Mouse (Mus musculus) adrenal gland, postnatal 25 days (tissue): ENCODE measurements around the gene Ms4a1. TPM values are rescaled to one million over a fixed set of nuclear protein-coding genes. Genes with fewer than 3 reads are reported as not detected.
"Not testable (repeated sequence)": the region's sequence is repeated elsewhere in the genome, so short reads cannot be mapped to it uniquely, and the experiment has no call there.

Experiments
- DNase-seq: peaks from one replicate; pipeline ENCODE4 v3.0.0; 2021; ENCODE audit warnings: mixed read lengths
- long read RNA-seq: library from polyadenylated mRNA; stranded (forward); transcript quantifications from one replicate; pipeline ENCODE4 v2.0.0, GENCODE M21; 2021
- total RNA-seq: library from RNA; stranded (reverse); gene quantifications from 2 replicates; pipeline ENCODE4 v1.2.3, GENCODE M21; 2021

The Ms4a1 gene
- total RNA-seq, result 0.33 TPM in 1 of 2 replicates, not detected in the other
- long read RNA-seq, result 0 reads

DNA sequence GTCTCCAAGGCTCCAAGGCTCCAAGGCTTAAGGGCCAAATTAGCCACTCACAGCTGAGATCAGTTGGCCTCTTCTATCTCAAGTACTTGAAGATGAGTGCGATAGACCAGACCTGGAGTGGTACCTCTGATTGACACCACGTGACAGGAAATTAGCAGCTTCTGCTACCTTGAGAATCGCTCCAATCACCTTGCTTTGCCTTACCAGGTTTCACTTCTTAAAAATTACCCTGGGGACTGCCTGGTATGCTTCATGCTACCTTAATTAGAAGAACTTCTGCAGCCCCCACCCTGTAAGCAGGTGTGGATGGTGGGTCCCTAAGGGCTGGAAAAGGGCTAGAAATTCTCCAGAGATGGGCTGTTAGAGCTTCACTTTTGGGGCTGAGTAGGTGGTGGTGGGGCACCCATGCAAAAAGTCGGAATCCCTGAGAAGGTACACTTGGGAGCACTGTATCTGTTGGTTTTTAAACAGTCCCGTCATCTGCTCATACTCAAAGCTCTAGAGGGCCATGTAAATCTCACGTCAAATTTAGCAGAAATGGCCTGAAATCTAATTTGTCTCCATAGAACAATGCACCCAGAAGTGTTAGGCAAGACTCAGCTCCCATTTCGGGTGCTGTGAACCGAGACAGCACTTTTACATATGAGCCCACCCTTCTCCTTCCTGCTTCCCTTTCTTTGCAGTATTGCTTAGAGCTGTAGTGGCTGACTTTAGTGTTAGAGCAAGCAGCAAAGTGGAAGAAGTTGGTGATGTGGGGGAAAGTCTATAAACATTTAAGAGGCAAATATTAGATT is at the start of gene Ms4a1:
TSS of gene Ms4a1 (minus strand) at position 190 of the 794 bp plus-strand sequence.
- DNase-seq, result no peak

DNA sequence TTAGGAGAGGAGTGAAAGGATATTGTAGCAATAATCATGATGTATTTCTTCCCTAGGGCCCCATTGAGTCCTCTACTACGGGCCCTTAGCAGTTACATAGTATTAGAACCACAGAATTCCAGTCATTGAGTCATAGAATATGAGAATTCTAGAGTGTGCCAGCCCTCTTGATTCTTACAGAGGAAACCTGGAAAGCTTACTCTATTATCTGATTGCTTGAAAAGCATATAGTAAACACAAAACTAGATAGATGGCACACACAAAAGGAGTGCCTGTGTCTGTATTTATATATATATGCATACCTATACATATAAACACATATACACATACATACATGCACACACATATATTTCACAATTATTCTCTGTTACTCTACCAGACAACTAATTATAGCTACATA is 48.3 kb upstream of the Ms4a1 start, which contains the start of gene Ms4a14:
TSS of gene Ms4a14 (minus strand) at position 101 of the 400 bp plus-strand sequence.
- no peak for DNase-seq

DNA sequence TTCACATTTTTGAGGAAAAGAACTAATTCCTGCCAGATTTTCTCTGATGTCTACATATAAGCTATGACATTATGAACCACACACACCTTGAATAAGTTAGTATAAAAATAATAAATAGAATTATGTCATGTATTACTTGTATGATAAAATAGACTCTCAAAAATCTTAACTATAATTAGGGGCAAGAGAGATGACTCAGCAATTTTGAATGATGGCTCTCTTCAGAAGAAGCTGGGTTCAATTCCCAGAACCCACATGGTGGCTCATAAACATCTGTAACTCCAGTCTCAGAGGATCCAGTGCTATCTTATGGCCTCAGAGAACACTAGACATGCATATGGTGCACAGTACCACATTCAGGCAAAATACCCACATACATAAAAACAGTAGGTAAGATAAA is 42.8 kb upstream of the Ms4a1 start:
- DNase-seq, result no peak

DNA sequence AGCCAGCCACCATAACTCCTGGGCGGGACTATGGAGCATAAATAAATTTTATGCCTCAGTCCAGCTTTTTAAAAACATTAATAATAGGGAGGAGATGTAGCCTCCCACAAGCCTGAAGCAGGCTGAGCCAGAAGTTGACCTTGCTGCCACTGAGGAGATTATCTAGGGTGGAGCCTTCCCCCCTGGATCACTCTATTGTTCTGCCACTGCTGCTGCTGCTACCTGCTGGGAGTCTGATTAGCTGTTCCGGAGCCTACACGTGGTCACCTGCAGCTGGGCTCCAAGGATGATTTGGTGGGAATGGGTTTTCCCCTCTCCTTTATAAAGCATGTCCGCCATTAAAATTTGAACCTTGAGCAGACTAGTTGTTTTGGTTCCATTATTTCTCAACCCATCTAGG is 33.5 kb upstream of the Ms4a1 start:
- DNase-seq, result not testable (repeated sequence)

DNA sequence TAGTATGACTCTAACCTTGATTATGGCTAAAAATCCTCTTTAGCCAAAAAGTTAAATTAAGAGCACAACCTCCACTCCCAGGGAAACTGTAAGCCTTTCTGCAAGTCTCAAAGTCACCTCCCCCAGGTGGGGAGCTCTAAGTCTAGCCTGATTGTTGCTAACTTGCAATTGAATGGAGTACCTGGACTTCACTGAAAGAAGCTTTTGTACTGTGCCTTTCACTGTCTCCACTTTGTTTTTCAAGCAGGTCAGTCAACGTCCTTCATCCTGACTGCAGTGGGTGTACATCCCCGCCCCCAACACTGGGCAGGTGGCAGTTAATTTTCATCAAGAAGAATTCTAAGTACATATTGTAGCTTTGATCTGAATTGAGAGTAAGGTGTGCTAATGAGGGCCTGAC is 32.9 kb upstream of the Ms4a1 start:
- DNase-seq, result no peak

DNA sequence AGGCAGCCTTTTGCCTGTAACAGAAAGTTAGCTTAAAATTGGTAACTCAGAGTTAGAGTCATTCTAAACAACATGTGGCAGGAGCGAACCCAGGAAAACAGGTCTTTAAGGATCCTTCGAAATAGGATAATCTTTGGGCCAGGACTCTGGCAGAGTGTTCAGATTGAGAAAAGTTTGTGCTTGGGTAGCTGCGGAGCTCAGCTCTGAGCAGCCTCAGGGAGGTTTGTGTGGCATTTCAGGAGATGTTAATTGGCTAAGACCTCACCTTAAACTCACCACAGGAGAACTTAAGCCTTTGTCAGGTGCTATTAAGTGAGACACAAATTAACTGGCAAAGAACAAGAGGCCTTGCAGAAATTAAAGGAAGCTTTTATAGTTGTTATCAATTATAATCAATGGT is 27.6 kb upstream of the Ms4a1 start:
- DNase-seq, result not testable (repeated sequence)

DNA sequence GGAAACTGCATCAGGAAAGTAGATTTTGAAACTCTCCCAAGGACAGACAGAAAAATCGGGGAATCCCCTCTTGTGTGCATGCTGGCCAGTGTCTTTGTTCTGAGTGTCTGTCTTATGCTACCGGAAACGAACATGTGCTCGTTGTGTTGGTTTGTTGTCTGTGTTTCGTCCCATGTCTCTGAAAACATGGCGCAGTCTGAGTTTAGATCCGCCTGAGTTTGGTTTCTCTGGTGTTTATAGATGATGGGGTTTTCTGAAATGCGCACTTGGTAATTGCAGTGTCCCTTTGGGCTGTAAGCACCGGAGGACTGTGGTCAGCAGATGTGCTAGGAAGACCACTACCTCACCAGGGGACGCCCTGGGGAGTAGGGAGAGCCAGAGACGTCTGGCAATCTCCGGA is 26.9 kb upstream of the Ms4a1 start:
- DNase-seq, result no peak

DNA sequence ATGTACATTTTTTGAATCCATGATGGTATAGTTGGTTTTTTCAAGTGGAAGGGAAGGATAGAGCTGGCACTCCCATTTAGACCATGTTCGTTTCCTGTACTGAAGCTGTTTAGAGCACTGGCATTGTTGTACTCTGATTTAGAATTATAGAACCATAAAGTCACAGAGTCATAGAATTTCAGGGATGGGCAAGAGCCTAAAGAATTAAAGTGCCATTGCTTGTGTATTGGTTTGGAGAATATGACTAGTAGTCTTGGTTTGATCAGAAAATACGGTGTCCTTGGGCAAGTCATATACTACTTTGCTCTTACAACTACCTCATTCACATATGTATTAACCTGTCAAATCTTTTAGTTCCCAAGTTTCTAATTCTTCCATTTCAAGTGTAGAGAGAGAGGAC is 17.7 kb upstream of the Ms4a1 start, which contains the start of gene Ms4a5:
TSS of gene Ms4a5 (minus strand) at position 101 of the 400 bp plus-strand sequence.
- DNase-seq, result no peak

DNA sequence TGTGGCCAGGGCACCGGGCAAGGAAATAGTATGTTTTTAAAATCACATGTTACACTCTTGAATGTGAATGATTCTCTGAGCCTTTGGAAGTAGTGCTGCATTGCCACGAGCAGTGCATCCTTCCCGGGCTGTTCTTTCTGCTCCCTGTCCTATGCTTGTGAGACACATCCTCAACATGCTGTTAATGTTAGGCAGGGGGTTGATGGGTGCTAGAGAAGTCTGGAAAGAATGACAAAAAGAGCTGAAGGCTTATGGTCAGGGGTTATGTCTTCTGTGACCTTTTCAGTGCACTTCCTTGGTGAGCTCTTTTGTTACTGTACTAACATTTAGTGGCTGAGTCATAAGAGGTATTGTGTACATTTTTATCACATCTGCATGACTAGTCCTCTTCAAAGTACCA is 14.2 kb upstream of the Ms4a1 start:
- no peak for DNase-seq

DNA sequence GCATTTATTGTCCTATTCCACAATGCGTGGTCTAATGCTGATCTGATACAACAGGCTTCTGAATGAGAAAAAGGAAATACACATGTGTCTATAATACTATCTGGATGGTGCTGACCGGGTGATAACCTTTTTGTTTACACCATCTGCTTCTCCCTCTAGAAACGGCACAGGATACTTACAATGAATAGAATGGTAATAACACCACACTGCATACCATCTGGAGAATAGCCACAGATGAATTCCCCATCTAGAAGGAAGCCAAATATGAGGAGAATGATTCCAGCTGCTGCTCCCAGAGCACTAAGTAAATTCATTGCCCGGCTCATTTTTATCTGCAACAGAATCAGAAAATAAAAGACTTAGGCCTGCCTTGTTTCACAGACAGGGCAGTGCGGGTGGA is 10.4 kb upstream of the Ms4a1 start:
- DNase-seq, result no peak

DNA sequence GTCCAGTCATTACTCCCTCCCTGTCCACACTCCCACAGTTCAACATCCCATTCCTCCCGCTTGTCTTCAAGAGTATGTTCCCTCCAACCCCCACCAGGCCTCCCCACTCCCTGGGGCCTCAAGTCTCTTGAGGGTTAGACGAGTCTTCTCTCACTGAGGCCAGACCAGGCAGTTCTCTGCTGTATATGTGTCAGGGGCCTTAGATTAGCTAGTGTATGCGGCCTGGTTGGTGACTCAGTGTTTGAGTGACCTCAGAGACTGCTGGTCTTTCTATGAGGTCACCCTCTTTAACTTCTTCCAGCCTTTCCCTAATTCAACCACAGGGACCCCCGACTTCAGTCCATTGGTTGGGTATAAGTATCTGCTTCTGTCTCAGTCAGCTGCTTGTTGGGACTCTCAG is 915 bp upstream of the Ms4a1 start:
- no peak for DNase-seq

DNA sequence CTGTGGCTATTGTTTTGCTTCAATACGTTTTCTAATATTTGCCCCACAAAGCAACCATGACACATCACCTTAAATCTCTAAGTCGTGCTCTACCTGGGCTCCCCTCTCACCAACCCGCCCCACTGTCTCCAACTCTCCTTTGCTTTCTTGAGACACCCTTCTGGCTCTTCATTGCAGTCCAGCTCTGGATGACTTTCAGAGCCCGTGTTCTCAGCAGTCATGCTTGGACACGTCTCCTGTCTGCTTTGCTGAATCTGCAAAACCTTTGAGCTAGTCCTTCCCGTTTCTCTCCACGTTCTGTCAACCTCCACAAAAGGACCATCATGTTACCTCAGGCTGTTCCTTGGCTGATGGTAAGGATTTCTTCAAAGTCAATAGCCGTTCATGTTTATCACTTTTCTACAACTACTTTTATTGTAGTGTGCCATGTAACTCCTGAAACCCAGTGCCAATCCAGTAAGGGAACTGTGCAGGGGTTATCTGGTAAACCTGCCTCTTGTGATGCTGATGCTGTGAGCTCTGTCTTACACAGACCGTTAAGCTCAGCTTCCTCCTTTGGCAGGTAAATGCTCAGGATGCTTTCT is 1.3 kb downstream of the Ms4a1 start:
- DNase-seq, result no peak

DNA sequence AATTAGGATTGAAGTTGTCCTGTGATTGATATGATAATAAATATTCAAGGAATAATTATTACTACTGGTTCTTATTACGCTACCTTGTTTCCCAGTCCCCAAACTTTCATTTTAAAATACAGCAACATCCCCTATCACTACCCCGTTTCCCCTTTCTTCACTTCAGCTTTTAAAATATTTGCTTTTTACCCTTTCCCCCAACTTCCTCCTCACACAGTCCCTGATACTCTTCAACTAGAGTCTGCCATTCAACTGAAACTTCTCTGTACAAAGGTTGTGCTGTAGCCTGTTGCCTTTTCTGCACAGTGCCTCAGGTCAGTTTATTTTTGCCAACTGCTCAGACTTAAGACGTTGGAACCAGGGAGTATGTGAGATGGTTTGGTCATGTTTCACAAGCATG is 2.5 kb downstream of the Ms4a1 start:
- no peak for DNase-seq

DNA sequence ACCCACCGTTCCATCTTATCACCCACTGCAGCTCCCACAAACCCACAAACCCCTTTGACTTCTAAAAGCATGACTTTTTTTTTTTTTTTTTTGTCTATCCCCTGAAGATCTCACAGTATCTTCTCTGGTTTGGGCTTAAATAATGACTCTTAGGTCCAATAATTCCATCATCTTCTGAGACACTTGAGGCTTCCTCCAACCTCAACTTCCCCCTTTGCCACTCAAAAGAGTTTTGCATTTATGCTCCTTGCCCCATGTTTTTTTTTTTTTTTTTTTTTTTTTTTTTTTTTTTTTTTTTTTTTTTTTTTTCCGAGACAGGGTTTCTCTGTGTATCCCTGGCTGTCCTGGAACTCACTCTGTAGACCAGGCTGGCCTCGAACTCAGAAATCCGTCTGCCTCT is 3.1 kb downstream of the Ms4a1 start:
- DNase-seq, result not testable (repeated sequence)

DNA sequence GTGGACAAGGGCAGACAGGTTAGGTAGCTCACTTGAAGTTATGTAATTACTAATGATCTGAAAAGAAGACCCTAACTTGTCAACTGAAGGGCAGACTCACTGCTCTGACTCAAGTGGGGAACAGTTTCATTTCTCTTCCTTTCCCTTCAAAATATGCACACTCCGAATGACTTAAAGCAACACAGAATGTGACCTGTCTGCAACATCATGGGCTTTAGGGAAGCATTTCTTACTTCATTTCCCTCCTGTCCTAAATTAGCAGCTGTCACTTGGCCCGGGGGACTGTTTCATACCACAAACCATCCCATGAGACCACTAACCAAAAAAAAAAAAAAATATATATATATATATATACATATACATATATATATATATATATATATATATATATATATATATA is 4.5 kb downstream of the Ms4a1 start:
- DNase-seq, result no peak

DNA sequence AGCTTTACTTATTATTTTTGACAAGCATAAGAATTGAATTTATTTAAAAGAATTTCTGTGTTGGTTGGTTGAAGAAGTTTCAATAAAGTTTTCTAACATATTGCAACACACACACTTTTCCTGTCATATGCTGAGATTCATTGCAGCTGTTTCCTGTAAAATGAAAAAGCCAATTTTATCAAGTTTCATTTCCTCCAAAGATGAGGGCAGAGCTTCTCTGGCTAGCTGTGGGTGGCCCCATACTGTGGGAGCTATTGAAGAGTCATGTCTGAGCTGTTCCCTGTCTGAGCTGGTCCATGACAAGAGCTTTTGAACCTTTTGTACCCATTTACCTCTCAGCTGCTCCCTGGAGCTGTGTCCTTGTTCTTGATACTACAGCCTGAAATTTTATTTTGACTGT is 21.8 kb downstream of the Ms4a1 start:
- DNase-seq, result no peak

DNA sequence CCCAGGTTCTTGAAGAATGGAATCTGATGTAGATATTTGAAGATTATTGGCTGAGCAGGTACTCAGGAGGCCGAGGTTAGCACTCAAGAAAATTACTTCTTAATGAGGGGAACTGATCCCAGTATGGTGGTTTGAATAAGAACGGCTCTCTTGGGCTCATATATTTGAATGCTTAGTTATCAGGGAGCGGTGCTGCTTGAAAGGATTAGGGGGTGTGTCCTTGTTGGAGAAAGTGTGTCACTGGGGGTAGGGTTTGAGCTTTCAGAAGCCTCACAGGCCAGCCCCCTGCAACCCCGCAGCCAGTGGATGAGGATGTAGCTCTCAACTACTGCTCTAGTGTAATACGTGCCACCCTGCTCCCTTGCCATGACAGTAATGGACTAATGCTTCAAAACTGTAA is 23.5 kb downstream of the Ms4a1 start:
- no peak for DNase-seq

DNA sequence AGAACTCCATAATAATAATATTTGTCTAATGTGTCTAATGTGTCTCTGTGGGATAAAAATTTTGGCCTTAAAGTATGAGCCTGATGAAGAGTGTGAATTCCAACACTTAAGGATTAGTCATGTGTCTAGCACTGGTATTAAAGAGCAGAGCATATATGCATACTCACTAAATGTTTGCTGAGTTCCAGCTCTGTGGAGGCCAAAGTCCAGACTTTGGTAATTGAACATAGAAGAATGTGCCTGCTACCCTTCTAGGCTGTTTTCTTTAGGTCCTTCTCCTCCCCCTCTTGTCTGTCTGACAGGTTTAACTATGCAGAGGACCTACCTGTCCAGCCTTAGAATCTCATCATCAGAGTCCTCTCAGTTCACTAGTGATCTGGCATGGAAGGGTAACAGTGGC is 30.2 kb downstream of the Ms4a1 start:
- no peak for DNase-seq

DNA sequence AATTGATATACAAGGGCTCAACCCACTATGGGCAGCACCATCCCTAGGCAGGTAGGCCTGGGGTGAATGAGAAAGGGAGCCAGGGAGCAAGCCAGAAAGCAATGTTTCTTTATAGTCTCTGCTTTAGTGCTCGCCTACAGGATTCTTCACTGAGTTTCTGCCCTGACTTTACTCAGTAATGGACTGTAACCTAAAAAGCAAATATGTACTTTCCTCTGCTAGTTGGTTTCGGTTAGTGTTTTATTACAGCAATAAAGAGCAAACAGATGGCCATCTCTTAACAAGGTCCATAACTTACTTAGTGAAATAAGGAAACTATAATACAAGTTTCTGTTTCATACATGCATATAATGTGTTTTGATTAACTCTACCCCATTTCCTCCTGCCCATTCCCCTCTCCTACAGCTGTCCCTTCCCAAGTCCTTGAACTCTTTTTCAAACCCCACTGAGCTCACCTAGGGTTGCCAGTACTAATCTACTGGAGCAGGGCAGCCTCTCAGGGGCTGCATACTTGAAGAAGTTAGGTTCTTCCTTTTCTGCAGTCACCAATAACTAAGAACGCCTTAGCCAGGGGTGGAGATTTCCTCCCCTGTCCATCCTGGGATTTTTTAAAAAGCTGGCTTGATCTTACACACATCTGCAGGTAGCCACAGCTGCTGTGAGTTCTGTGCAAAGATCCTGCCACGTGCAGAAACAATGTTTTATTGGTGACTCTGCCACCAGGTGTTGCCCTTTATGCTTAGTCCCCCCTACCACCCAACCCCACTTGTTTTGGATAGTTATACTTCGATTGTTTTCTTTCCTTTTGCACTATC is 30.9 kb downstream of the Ms4a1 start:
- no peak for DNase-seq

DNA sequence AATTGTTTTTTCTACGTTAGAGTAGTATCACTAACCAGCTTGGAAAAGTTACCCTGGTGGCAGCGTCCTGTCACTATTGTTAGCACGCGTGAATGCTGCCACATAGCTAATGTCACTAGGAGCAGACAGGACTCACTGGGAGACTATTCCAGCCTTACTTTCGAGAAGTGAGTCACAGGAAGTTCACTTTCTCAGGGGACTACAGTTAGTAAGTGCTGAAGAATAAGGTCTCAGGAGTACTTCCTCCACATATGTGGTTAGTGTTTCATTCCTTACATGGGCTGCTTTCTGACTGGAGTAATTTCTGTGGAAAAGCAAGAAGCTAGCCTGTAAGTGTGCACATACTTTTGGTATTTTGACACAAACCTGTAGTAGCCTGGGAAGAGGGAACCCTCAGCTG is 31.8 kb downstream of the Ms4a1 start:
- no peak for DNase-seq

DNA sequence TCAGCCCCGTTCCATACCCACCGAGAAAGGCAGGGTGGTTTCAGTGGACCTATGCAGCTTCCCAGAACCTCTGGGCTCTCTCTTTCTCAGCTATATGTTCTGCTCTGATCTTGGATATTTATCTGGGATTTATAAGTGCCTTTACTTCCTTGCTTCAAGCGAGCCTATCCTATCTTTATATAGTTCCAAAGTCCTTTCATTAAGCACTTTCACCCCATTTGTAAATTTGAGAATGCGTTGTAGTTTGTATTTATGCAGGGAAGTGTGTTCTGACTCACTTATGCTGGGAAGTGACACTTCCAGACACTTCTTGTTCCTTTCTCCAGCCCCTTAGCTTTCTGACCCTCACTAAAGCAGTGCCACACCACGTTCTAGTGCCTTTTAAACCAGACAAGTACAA is 33.7 kb downstream of the Ms4a1 start, which contains the start of gene Ms4a12:
TSS of gene Ms4a12 (minus strand) at position 101 of the 400 bp plus-strand sequence.
- DNase-seq, result no peak
